Mouse (Mus musculus) brain, embryonic 14.5 days (tissue): ENCODE results near the gene Fn1. TPM values are rescaled to one million over a fixed set of nuclear protein-coding genes. Genes with fewer than 3 reads are reported as not detected.

Experiments
- DNase-seq: peaks from one replicate; pipeline ENCODE4 v3.0.0-alpha.2; 2011; ENCODE audit warnings: low read depth
- CTCF ChIP-seq: fragments of 200-500 bp; IDR thresholded peaks from 2 replicates; pipeline ENCODE4 v1.5.1; 2012; ENCODE audit warnings: inconsistent platforms, mild to moderate bottlenecking, moderate library complexity, borderline replicate concordance; ENCODE audit not compliant: insufficient read depth, insufficient read length; ENCODE audit errors: extremely low read depth
- POLR2A ChIP-seq: fragments of 200-500 bp; IDR thresholded peaks from 2 replicates; pipeline ENCODE4 v1.6.1; 2012; ENCODE audit warnings: mild to moderate bottlenecking, inconsistent platforms, borderline replicate concordance; ENCODE audit not compliant: poor library complexity, insufficient read depth, insufficient read length, severe bottlenecking; ENCODE audit errors: extremely low read depth
- polyA plus RNA-seq: library from polyadenylated mRNA; depleted of rRNA; stranded (reverse); fragments of >200 nt; gene quantifications from 2 replicates; pipeline ENCODE4 v1.2.3, GENCODE M21; 2012

The Fn1 gene
- polyA plus RNA-seq, 1 experiment = 113 TPM

- no peak for DNase-seq
- no peak for TF ChIP-seq POLR2A
- no peak for TF ChIP-seq CTCF
Measured at GRCm38 (mm10) chr1:71593184-71593583, 59.8 kb downstream of the Fn1 start.

GRCm38 (mm10) chr1:71590038-71590437 lies 63.0 kb downstream of the Fn1 start:
- TF ChIP-seq POLR2A (no peak), CTCF (no peak)
- DNase-seq = no peak

- no peak for DNase-seq
- no peak for TF ChIP-seq CTCF
- TF ChIP-seq POLR2A = no peak
Measured at GRCm38 (mm10) chr1:71586658-71587057, 66.3 kb downstream of the Fn1 start.

- TF ChIP-seq POLR2A (no peak), CTCF (no peak)
- DNase-seq = no peak
Measured at GRCm38 (mm10) chr1:71583900-71584299, 69.1 kb downstream of the Fn1 start.

- no peak for DNase-seq
- no peak for TF ChIP-seq CTCF
- TF ChIP-seq POLR2A = no peak
Measured at GRCm38 (mm10) chr1:71583302-71583701, 69.7 kb downstream of the Fn1 start.

GRCm38 (mm10) chr1:71580408-71580807 lies 72.6 kb downstream of the Fn1 start:
- DNase-seq = no peak
- TF ChIP-seq CTCF (no peak), POLR2A (no peak)

GRCm38 (mm10) chr1:71579526-71579925 lies 73.5 kb downstream of the Fn1 start:
- DNase-seq = no peak
- TF ChIP-seq POLR2A (no peak), CTCF (no peak)

- DNase-seq = no peak
- no peak for TF ChIP-seq POLR2A
Measured at GRCm38 (mm10) chr1:71576837-71577236, 76.2 kb downstream of the Fn1 start.

- TF ChIP-seq CTCF (no peak), POLR2A (no peak)
- DNase-seq = peak; percentile 25
Measured at GRCm38 (mm10) chr1:71575987-71576386, 77.0 kb downstream of the Fn1 start.

GRCm38 (mm10) chr1:71570116-71570515 lies 82.9 kb downstream of the Fn1 start:
- TF ChIP-seq POLR2A = no peak
- TF ChIP-seq CTCF = no peak
- DNase-seq = no peak

- TF ChIP-seq CTCF (no peak), POLR2A (no peak)
- DNase-seq = peak; percentile 53
Measured at GRCm38 (mm10) chr1:71567884-71568605, 85.0 kb downstream of the Fn1 start.

GRCm38 (mm10) chr1:71564291-71564690 lies 88.7 kb downstream of the Fn1 start:
- no peak for DNase-seq
- TF ChIP-seq CTCF (no peak), POLR2A (no peak)
